Mouse (Mus musculus) MEL (cell line): ENCODE data around the gene Upk2.

Experiments used
- CTCF ChIP-seq, 3 experiments: IDR thresholded peaks in 2 of 3; conservative IDR thresholded peaks in 1 of 3; 2 replicates each; pipeline ENCODE4 v1.5.1; 2011 to 2012; ENCODE audit warnings: low read length in 3 of 3, low read depth in 2 of 3, mild to moderate bottlenecking in 2 of 3, improper control_type of control experiment in 1 of 3, inconsistent platforms in 1 of 3, mixed read lengths in 1 of 3, moderate library complexity in 1 of 3; ENCODE audit not compliant: control insufficient read depth in 1 of 3, insufficient read depth in 1 of 3, poor library complexity in 1 of 3, severe bottlenecking in 1 of 3
- MAX ChIP-seq: IDR thresholded peaks from 2 replicates; pipeline ENCODE4 v1.6.1; 2011; ENCODE audit warnings: low read length, improper control_type of control experiment
- USF2 ChIP-seq, 2 experiments: IDR thresholded peaks; 2 replicates each; pipeline ENCODE4 v1.6.1; 2011 to 2012; ENCODE audit warnings: improper control_type of control experiment in 2 of 2, low read length in 2 of 2, borderline replicate concordance in 1 of 2, inconsistent platforms in 1 of 2, low read depth in 1 of 2, mild to moderate bottlenecking in 1 of 2; ENCODE audit not compliant: insufficient read depth in 1 of 2
- ZNF384 ChIP-seq: IDR thresholded peaks from 2 replicates; pipeline ENCODE4 v1.6.1; 2012; ENCODE audit warnings: low read depth, mild to moderate bottlenecking, inconsistent platforms, low read length, improper control_type of control experiment

DNA sequence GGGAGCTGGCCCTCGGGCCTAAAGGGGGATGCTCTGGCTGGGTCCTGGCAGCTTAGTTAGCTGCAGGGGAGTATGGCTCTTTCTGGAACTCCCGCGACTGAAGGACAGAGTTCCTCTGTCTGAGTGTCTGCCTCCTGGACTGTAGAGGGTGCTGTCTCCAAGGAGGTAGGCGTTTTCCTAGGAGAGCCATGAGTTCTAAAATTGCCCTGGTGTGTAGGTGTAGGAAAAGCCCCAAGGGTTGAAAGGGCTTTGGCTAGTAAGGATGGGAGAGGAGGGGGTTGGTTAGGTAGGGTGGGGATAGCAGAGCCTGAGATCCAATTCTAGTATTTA, at the start of gene Upk2:
- TF ChIP-seq MAX (no peak), CTCF (IDR thresholded peaks at IDR 0.05 in 2 of 3, conservative IDR thresholded peaks at IDR 0.05 in 1 of 3; ENCODE audit: control insufficient read depth in 1 of 3, insufficient read depth in 1 of 3, low read depth in 2 of 3, low read length in 3 of 3, poor library complexity in 1 of 3, severe bottlenecking in 1 of 3) (peak in 1 of 3 experiments; percentile 26; a peak in 2 of 6 replicates), ZNF384 (no peak), USF2 (IDR thresholded peaks at IDR 0.05; ENCODE audit: borderline replicate concordance in 1 of 2, insufficient read depth in 1 of 2, low read depth in 1 of 2, low read length in 2 of 2) (no peak)
